Mouse (Mus musculus) thymus, postnatal 14 days (tissue): ENCODE data around the gene Itpr3.

Experiments used
- DNase-seq: peaks from one replicate; pipeline ENCODE4 v3.0.0; 2021

Gene Itpr3

DNA sequence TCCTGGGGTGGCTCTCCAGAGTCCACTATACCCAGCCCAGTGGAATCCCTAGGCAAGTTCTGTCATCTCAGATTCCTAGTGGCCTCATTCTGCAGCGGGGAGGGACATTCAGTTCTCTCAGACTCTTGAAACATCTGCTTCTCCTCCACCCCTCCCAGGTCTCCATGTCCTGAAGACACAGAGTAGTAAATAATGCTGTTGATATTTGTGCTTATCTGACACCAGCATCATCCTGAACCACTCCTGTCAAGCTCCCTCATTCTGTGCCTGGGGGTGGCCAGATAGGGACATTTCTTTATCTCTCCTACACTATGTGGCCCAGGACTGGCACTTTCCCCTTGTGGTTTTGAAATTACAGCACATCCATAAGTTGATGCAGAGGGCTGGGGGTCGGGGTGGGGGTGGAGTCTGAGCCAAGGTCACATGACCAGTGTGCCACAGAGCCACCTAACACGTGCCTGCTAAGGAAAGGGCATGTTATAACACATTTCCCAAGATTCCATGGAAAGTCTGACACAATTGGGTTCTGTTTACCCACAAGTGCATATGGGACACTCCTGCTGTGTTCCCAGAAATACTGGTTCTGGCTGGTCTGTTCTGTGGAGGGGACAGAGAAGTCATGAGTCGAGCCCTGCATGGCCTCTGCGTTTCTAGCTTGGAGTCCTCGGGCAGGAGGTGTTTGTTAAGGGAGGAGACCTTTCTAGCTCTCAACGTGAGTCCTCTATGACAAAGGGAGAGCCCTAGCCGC, 96.0 kb downstream of the Itpr3 start:
- no peak for DNase-seq

DNA sequence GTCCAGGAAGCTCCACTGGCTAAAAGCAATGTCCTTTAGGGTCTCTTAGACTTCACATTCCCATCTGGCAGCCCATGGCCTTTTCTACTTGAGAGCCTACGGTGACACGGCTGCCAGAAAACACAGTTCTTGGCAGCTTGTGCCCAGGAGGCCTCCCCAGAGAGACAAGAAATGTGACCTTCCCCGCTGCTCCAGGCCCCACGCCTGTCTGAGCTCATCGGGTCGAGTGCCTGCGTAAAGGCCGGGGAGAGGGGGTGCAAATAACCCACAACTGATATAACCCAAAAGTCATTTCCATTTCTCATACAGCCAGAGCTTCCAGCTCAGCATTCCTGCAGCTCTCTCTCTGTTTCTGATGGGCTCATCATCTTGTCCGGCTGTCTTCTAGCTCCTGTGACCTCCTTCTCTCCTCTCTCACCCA, 96.7 kb downstream of the Itpr3 start:
- DNase-seq = no peak

DNA sequence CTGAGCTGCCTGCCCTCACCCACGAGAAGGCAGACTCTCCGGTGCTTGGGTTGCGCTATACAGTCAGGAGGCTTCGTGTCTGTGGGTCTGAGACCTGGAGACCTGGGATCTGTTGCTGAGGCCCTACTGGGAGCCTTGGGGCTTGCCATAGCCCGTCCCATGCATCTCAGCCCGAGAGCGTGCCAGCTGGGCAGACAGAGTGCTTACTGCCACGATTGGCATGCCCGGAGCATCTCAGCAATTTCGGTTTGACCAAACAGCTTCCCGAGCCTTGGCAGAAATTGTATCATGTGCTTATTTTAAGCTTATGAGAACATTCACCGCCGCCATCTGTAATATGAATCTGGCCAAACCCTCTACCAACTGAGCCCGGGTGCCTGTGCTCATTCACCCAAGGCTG, 97.2 kb downstream of the Itpr3 start:
- DNase-seq = no peak

GRCm38 (mm10) chr17:27154881-27155280, 97.8 kb downstream of the Itpr3 start:
- no peak for DNase-seq

GRCm38 (mm10) chr17:27155752-27156151, 98.6 kb downstream of the Itpr3 start:
- DNase-seq = no peak

DNA sequence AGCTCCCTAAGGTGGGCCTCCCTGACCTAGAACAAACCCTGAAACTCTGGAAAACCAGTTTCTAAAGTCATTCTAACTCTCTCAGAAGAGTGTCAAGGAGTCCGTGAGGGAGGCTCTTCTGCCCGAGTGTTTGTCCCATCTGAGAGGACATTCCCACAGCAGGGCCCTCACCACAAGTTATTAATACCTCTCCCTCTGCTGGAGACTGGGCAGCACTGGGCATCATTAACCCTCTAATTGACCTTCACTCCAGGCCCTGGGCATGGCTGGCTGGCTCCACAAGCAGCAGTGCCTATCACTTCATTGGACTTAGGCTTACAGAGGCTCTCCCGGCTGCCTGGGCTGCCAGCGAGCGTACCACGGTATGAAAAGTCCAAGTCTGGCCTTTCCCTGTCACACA, 101.3 kb downstream of the Itpr3 start:
- DNase-seq = no peak

GRCm38 (mm10) chr17:27159169-27159568, 102.1 kb downstream of the Itpr3 start:
- DNase-seq = no peak

- DNase-seq = no peak
Measured at GRCm38 (mm10) chr17:27160905-27161304, 103.8 kb downstream of the Itpr3 start.

GRCm38 (mm10) chr17:27165054-27165773, 108.1 kb downstream of the Itpr3 start:
- no peak for DNase-seq

DNA sequence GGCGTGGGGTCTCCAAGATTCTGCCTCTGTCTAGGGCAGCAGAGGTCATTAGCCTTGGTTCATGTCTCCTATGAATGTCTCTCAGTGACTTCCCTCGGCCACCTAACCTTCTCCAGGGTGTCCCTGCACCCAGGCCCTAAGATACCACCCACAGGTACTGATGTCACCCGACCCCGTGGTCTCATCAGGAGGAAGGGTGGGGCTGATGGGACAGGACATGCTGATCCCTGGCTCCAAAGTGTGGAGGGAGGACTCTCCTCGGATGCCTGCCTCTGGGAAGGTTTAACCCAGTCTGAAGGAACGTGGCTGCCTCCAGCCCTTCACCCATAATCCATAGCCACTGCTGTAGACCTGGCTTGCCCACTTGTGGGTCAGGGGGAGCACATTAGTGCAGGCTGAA, 109.8 kb downstream of the Itpr3 start:
- DNase-seq = no peak

DNA sequence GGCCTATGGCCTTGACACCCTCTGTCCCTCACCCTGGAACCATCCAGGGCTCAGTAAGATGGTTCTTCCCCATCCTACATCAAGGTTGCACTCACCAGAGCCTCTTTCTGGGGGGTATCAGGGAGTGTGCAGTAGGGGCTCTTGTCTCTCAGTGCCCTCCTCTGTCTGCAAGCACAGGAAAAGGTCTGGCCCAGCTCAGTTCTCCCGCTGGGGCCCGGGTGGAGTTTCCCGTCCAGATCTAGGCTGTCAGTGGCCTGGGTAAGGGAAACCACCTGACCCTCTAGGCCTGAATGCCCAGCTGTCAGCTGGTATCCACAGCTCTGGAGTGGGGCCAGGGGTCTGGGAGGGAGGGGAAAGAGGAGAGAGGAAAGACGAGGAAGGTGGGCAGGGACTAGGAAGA, 110.4 kb downstream of the Itpr3 start, which contains the start of gene Ip6k3:
TSS of gene Ip6k3 (minus strand) at position 251 of the 400 bp plus-strand sequence.
- no peak for DNase-seq

DNA sequence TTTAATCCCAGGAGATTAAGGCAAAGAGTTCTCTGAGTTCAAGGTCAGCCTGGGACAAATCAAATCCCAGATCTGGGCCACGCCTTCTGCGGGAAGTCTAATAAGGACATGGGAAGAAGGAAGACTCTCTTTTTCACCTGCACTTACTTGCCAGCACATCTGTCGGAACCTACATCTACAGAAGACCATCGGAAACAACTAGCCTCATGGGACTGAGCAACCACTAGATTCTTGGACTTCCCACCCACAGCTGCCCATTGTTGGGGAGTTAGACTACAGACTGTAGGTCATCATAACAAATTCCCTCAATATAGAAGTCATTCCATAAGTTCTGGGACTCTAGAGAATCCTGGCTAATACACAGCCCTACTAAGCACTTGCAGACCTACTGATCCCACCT, 111.5 kb downstream of the Itpr3 start:
- no peak for DNase-seq

DNA sequence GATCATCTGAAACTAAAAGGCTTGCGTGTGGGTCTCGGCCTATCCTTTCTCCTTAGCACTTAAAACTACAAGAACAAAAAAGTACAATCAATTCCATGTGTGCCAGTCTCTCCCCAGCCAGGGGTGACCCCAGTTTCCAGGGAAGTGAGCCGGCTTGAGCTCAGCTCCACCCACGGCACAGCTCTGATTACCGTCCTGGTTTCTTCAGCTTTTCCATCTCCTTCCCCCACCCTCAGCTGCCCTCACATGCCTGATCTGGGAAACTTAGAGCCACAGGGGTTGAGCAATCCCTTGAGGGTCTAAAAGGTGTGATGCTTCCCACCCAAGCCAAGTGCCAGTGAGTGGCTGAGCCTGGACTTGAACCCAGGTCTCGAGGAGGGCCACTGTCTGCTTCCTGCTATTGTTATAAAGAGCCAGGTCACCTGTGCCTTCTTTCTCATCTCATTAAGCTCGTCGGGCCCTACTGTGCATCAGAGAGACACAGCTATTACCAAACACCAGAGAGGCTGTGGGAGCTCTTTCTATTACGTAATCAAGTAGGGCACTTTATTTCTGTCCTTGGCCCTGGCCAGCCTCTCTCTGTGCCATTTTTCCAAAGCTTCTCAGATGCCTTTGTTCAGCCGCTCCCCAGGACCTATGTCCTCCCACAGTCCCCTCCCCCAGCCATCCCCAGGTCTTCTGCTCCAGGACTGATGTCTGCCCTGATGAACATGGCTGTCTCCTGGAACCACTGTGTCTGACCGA, 113.0 kb downstream of the Itpr3 start:
- no peak for DNase-seq

DNA sequence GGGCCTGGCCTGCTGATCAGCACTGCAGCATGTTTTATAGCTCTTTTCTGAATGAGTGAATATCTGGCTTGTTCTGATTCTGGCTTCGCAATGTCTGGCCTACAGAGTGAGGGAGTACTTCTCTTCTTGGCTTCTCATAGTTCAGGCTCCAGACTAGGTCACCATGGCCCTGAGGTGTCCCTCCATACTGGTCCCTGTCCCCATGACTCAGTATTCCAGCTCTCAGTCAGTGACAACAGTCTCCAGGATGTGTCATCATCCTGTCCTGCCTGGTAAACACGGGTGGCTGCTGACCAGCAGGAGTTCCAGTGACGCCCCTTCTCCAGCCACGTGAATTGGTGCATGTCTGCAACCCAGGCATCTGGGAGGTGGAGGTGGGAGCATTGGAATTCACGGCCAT, 114.0 kb downstream of the Itpr3 start:
- DNase-seq = no peak
